Mouse (Mus musculus) cerebellum, adult 11-12 months (tissue): ENCODE data around the gene Plpp1.

ENCODE experiments used
- DNase-seq: peaks from one replicate; pipeline ENCODE4 v3.0.0; 2022

Gene Plpp1

GRCm38 (mm10) chr13:112773991-112774675, 26.5 kb upstream of the Plpp1 start:
- no peak for DNase-seq

DNA sequence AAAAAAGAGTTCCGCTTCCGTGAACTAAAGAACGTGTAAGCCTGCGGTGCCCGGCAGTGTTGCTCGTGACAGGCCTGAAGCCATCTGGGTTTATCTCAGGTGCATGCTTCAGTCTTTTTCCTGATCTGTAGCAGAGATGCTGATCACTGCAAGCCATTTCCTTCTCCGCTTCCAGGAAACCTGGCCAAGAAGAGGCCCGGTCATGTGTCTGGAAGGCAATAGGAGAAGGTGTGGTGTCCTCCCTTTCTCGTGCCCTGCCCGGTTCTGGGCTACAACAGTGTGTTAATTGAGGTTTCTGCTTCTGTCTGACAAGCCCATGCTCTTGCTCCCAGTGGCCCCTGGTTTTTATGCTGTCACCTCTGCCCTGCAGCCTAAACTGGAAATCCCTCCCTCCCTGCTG, 24.7 kb upstream of the Plpp1 start:
- no peak for DNase-seq

GRCm38 (mm10) chr13:112778407-112778806, 22.2 kb upstream of the Plpp1 start:
- DNase-seq: no peak

GRCm38 (mm10) chr13:112785305-112785704, 15.3 kb upstream of the Plpp1 start:
- no peak for DNase-seq

DNA sequence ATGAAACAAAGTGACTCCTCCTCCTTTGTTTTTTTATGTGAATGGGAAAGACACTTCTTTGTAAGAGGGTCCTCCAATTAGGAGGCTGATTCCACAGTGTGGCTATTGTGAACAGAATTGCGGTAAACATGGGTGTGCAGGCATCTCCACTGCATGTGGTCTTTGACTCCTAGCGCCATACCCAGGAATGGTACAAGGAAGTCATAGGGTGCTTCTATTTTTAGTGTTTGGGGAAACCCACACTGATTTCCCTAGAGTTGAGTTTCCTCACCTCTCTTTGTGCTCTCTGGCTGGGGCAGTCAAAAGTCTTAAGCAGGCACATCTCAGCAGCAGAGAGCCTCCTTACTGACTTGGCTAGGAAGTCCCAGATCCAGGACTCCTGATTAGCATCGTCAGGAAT, 14.4 kb upstream of the Plpp1 start:
- DNase-seq: no peak

- no peak for DNase-seq
These were observed 13.6 kb upstream of the Plpp1 start for GRCm38 (mm10) chr13:112786942-112787533.

DNA sequence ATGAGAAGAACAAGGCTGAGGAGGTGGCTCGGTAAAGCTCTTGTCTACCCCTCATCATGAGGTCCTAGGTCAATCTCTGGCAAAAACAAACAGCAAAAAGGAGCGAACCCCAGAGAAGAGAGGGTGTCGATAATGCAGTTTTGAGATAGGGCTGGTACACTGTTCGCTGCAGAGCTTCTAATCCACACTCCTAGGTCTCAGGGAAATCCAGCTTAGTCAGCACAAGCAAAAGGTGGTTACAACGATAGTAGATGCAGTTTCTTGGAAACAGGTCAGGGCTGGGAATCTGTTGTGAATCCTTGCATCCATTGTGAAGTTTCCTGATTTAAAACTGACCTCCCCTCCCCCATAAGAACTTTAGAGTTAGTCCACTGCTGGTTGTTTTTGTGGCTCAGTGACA, 9.8 kb upstream of the Plpp1 start:
- no peak for DNase-seq

- no peak for DNase-seq
These were observed 8.7 kb upstream of the Plpp1 start for GRCm38 (mm10) chr13:112791906-112792305.

- DNase-seq: no peak
These were observed 2.2 kb upstream of the Plpp1 start for GRCm38 (mm10) chr13:112798243-112798952.

DNA sequence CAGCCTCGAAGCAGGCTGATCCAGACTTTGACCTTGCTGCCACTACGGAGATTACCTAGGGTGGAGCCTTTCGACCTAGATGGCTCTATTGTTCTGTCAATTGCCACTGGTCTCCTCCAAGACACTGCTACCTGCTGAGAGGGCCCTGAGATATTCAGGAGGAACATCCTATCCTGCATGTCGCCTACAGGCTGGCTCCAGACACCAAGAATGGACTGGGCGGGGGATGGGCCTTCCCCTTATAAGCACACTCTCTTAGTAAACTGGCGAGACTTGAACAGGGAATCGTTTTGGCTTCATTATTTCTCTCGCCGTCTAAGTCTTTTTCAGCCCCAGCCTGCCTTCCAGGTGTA, 1.7 kb upstream of the Plpp1 start:
- peak; percentile 3 for DNase-seq

DNA sequence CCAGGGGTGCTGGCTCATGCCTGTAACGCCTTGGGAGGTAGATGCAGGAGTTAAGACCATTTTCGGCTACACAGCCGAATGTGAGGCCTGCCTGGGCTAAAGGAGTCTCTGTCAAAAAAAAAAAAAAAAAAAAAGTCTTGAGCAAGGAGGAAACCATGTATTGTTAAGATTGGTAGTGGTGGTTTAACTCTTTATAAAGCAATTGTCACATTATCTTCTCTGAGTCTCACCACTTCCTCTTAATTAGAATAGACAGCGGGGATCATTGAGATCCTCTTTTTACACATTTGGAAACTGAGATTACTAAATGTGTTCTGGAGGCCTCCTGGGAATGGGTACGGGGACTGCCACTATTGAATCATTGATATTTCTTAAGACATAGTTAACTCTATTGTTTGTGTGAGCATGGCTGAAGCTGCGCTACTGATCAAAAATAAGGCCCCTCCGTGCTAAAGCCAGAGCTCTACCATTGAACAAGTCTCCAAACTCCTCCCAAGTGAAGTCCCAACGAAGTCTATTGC, 811 bp upstream of the Plpp1 start:
- DNase-seq: peak; percentile 11

DNA sequence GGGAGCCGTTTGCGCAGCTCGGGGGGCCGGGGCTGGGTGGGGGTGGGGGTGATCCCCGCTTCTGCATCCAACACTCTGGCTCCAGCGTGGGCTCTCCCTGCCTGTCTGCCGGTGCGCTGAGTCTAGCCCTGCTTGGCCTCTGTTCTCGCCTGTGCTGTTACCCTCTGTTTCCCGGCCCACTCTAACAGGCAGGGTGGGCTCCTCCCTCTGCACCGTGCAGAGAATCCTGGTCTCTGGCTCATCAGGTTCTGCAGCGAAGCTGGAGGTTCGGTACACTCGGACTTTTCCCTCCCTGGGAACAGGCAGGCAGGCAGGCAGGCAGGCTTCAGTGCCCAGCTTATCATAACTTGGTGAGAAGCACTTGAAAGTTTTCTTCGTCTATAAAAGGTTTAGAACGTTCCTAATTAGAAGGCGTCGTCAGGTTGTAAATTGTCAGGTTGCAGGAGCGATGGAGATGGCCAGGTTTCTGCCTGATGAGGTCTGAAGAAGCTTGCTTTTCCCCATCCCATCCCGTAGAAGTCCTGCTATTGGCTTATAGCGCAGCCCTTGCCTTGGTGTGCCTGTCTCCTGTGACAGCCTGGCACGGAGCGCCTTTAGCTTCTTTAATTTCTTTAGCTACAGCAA, 901 bp downstream of the Plpp1 start:
- DNase-seq: peak; percentile 11

GRCm38 (mm10) chr13:112803106-112803505, 2.5 kb downstream of the Plpp1 start:
- DNase-seq: no peak

- no peak for DNase-seq
These were observed 3.1 kb downstream of the Plpp1 start for GRCm38 (mm10) chr13:112803661-112804060.

GRCm38 (mm10) chr13:112805529-112805928, 4.9 kb downstream of the Plpp1 start:
- no peak for DNase-seq

GRCm38 (mm10) chr13:112807936-112808667, 7.5 kb downstream of the Plpp1 start:
- no peak for DNase-seq

GRCm38 (mm10) chr13:112809504-112810247, 9.1 kb downstream of the Plpp1 start:
- no peak for DNase-seq

DNA sequence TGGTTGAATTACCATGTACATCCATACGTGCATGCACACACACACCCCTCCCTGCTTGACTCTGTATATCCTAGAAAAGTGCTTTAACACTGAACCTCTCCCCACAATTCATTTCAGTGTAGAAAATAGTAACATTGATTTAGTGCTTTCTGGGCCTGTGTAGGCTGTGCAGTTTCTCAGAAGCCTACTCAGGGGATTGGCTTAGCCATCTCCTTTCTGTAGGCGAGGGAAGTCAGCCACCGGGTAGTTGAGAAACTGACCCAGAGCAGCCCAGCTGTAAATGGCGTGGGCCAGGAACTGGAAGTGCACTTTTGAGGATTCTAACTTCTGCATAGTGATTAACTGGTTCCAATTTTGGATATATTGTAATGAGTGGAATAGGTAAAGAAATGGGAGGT, 9.7 kb downstream of the Plpp1 start:
- no peak for DNase-seq

DNA sequence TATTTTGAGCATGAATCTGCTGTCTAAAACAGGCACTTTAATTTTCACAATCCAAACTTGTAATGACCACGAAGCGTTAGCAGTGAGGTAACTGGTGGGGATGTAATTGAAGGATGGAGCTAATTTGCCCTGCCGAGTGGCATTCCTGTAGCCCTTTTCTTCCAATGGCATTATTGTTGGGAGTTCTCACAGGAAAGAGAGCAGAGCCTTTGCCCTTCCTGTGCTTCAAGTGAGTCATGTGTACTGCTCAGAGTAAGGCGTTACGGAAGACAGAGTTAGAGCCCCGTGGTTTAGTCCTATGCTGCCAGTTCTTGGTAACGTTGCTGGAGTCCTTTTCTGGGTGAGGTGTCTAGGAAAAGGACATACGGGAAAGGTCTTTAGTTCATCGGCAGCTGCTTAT, 10.2 kb downstream of the Plpp1 start:
- no peak for DNase-seq

GRCm38 (mm10) chr13:112811708-112812403, 11.3 kb downstream of the Plpp1 start:
- no peak for DNase-seq

- no peak for DNase-seq
These were observed 15.4 kb downstream of the Plpp1 start for GRCm38 (mm10) chr13:112815996-112816395.

- no peak for DNase-seq
These were observed 17.5 kb downstream of the Plpp1 start for GRCm38 (mm10) chr13:112818125-112818524.
